Mouse (Mus musculus) olfactory bulb, adult 2 months (tissue): ENCODE results near the gene Khnyn. TPM values are rescaled to one million over a fixed set of nuclear protein-coding genes. Genes with fewer than 3 reads are reported as not detected.

Experiments used
- H3K27ac ChIP-seq: fragments of 200-500 bp; 2 replicates; pipeline ENCODE4 v1.5.1; 2012; ENCODE audit warnings: low read depth, low read length; ENCODE audit not compliant: insufficient read depth
- H3K4me1 ChIP-seq: fragments of 200-500 bp; 2 replicates; pipeline ENCODE4 v1.6.1; 2012; ENCODE audit warnings: low read length; ENCODE audit not compliant: control insufficient read depth, insufficient read depth
- H3K4me3 ChIP-seq: fragments of 200-500 bp; 2 replicates; pipeline ENCODE4 v1.5.1; 2012; ENCODE audit warnings: mild to moderate bottlenecking, low read depth, low read length, moderate library complexity; ENCODE audit not compliant: insufficient read depth
- CTCF ChIP-seq: fragments of 200-500 bp; IDR thresholded peaks from 2 replicates; pipeline ENCODE4 v1.5.1; 2012; ENCODE audit warnings: low read depth, mild to moderate bottlenecking, low read length, moderate library complexity; ENCODE audit not compliant: insufficient read depth
- POLR2A ChIP-seq: fragments of 200-500 bp; IDR thresholded peaks from 2 replicates; pipeline ENCODE4 v1.6.1; 2012; ENCODE audit warnings: mild to moderate bottlenecking, low read depth, low read length, moderate library complexity; ENCODE audit not compliant: insufficient read depth
- WGBS: fragments of 180-500 bp; shearing (Covaris S2); methylation state at CpG from one replicate; pipeline ENCODE4 v1.1.7; 2018; 5-methylcytosine and 5-hydroxymethylcytosine counted together
- polyA plus RNA-seq: library from polyadenylated mRNA; stranded (reverse); fragments of >200 nt; gene quantifications from 2 replicates; pipeline ENCODE4 v1.2.4, GENCODE M21; 2012; ENCODE audit warnings: low replicate concordance; ENCODE audit not compliant: missing spikeins, insufficient read depth, insufficient read length

Khnyn gene
- polyA plus RNA-seq, 1 experiment, result not detected

DNA sequence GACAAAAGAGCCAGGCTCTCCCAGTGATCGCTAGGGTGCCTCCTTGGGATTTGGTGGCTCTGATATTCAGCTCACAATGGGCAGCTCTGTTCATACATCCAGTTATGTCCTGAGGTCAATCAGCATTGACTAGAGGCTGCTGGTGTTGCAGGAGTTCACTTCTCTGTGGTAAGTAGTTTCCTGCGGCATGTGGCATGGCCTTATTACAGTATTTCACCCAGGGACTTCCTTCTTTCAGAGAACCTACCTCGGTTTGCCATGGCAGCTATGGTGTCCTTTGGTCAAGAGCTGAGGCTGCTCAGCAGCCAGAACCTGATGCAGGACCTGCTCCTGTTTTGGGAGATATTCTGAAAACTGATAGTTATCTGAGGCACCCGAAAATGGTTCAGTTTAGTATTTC, 42.1 kb downstream of the Khnyn start:
- H3K27ac ChIP-seq, result no peak overlapping the region
- H3K4me1 ChIP-seq, result no peaks in the 10 kb centered on the region
- TF ChIP-seq CTCF (no peak), POLR2A (no peak)
- WGBS, result 83% methylated on average over 4 of the region's 4 CpGs
- no peak overlapping the region for H3K4me3 ChIP-seq

DNA sequence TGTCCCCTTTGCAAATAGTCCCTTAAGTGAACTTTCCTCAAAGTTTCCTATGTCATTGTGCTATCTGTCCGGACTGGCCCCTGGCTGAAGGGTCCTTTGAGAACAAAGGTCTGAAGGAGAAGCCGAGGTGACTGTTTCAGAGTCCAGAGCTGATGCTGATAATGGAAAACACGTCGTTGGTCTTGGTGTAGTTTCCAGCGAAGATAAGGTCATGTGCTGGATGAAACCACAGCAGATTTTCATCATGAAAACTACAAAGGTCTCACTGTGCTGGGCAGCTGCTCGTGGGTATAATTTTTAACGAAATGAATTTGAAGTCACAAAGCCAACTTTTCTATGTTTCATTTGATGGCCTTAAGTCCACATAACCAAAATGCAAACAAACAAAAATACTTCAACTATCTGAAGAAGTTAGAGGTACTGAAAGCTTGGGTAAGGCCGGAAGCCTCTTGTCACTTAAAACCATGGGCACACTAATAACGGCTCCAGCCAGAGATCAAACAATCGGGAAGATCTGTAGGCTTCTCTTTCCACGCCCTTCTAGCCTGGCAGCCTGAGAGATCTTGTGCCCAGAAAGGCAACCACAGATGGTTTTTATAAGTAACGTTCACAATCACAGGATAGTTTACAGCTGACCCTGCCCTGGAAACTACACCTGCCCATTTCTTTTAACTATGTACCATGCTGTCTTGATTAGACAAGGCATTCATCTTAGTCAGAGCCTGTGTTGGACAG, 44.7 kb downstream of the Khnyn start:
- Histone ChIP-seq H3K4me1 (no peaks in the 10 kb centered on the region), H3K4me3 (no peak overlapping the region), H3K27ac (no peak overlapping the region)
- WGBS, result 83% methylated on average over 12 of the region's 12 CpGs
- no peak for TF ChIP-seq CTCF
- TF ChIP-seq POLR2A, result no peak

DNA sequence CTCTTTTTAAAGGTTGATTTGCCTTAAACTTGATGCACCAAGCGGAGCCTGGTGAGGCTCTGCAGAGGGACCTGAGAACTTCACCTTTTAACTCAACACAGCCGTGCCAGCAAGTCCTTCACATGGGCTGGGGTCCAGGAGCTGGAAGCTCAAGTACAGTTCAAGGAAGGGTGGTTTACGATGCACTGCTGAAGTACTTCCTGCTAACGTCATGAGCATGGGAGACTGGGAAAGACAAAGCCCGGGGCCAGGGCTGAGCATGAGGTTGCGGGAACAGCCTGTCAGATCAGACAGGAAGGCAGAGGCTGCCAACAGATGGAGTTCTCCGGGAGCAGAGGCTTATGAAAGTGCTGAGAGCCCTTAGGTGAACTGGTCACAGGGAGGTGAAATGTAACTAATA, 48.8 kb downstream of the Khnyn start:
- no peak for TF ChIP-seq POLR2A
- TF ChIP-seq CTCF, result no peak
- 49% methylated on average over 7 of the region's 7 CpGs for WGBS
- Histone ChIP-seq H3K4me1 (no peaks in the 10 kb centered on the region), H3K27ac (no peak overlapping the region), H3K4me3 (no peak overlapping the region)

DNA sequence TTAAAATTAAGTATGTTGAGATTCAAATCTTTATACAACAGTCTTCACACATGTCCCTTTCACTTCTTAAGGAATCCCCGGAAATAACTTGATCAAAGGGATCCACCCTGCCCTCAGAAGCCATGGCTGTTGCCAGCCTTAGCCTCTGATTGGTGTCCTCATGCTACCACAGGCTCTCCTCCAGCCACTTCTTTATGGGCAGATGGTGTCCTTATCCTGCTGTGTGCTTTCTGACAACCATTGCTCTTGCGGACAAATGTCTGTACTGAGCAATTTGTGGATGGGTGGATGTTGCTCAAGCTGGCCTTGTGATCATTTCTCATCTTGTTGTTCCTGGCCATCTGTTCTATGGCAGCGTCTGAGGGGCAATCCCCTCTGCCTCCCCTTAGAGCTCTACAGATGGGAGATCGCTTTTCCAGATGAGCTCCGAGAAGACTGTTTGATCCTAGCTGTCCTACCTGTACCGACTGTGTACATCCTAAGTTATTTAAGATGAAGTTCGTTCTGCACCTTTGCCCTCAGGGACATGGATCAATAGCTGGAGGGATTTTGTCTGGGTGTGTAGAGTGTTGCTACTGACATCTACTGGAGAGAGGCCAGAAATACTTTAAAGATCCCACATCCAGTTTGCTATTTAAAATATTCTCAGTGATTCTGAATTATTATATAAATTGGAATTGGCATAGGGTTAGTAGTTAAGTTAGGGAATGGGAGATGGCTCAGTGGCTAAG, 55.5 kb downstream of the Khnyn start:
- H3K27ac ChIP-seq, result no peak overlapping the region
- WGBS, result 64% methylated on average over 7 of the region's 7 CpGs
- H3K4me1 ChIP-seq, result no peaks in the 10 kb centered on the region
- no peak for TF ChIP-seq POLR2A
- no peak for TF ChIP-seq CTCF
- H3K4me3 ChIP-seq, result no peak overlapping the region

DNA sequence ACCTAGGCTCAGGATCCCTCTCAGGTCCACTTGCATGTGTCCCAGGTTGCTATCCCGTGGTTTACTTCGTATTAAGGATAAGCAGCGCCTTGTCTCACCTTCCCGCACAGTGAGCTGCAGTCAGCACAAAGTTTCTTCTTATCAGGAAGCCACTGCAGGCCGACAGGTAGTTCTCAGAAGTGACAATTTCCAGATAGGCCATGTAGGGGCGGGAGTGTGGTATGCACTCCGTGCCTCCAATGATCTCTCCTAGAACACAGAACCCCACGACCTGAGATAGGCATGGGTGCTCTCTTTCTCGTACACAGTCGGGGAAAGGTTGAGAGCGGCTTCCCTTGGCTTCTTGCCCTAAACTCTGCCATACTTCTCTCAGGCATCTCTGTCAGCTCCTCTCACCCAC, 58.9 kb downstream of the Khnyn start:
- no peak overlapping the region for H3K4me3 ChIP-seq
- H3K27ac ChIP-seq, result no peak overlapping the region
- H3K4me1 ChIP-seq, result no peaks in the 10 kb centered on the region
- WGBS, result 94% methylated on average over 11 of the region's 11 CpGs
- TF ChIP-seq POLR2A (no peak), CTCF (no peak)

DNA sequence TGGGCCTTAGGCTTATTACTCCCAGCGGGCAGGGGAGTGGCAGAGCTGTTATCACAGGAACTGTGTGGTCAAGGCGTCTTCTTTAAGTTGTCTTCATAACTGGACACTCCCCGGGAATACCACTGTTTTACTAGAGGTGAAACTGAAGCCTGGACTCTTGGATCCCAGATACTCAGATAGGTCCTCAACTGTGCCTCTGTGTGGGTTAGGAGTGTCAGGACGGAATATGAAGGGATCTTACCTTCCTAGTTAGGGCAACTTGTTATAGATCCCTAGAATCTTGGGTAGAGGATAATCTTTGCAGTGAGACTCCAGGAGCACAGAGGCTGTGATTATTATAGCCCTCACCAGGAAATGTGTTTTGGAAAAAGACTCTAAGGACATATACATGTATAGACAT, 59.8 kb downstream of the Khnyn start, which contains the start of gene Cma1:
Gene Cma1, minus strand, starts transcription at position 101 of the 400 bp plus-strand sequence.
- no peak within 1 kb of the TSS for H3K4me3 ChIP-seq
- 93% methylated on average over 4 of the region's 4 CpGs for WGBS
- TF ChIP-seq POLR2A, result no peak
- no peak for TF ChIP-seq CTCF
- no peak within 1 kb of the TSS for H3K27ac ChIP-seq
- H3K4me1 ChIP-seq, result no peaks in the 10 kb centered on the region

DNA sequence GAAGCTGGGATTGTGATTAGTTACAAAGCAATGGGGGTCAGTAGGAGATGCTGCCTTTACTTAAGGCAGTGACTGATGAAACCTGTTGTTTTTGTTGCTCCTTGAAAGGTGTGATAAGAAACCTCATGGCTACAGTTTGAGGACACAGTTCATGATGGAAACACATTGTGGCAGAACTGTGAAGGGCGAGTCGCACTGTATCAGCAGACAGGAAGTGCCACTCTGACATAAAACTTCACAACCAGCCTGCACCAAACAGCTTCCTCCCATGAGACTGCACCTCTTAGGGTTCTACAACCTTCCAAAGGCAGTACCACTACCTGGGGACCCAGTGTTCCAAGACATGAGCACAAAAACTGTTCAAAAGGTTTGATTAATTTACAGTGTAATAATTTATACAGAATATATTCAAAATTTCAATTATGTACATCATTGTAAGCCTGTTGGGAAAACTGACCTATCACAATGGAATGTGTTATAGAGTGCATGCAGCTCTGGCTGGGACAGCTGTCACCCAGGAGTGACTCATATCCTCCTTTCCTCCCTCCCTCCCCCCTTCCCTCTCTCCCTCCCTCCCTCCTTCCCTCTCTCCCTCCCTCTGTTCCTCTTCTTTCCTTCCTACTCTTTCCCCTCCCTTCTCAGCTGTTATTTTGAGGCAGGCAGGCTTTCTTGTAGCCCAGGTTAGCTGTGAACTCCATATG, 61.7 kb downstream of the Khnyn start:
- TF ChIP-seq POLR2A (no peak), CTCF (no peak)
- H3K4me1 ChIP-seq, result no peaks in the 10 kb centered on the region
- no peak overlapping the region for H3K4me3 ChIP-seq
- no peak overlapping the region for H3K27ac ChIP-seq
- 87% methylated on average over 2 of the region's 2 CpGs for whole genome bisulfite sequencing

Other genes with a start within 250 kb of the Khnyn start
- gene Ipo4, start 249.0 kb upstream of the Khnyn start, polyA plus RNA-seq, result not detected in 2 replicates
- not detected in 2 replicates for gene Gm49378, start 247.1 kb upstream of the Khnyn start, polyA plus RNA-seq
- not detected in 2 replicates for gene Tm9sf1, start 241.1 kb upstream of the Khnyn start, polyA plus RNA-seq
- not detected in 2 replicates for gene Tssk4, start 234.8 kb upstream of the Khnyn start, polyA plus RNA-seq
- not detected in 2 replicates for gene Mdp1, start 224.4 kb upstream of the Khnyn start, polyA plus RNA-seq
- not detected in 2 replicates for gene Gmpr2, start 213.0 kb upstream of the Khnyn start, polyA plus RNA-seq
- not detected in 2 replicates for gene Nedd8, start 212.8 kb upstream of the Khnyn start, polyA plus RNA-seq
- not detected in 2 replicates for gene Tinf2, start 203.1 kb upstream of the Khnyn start, polyA plus RNA-seq
- not detected in 2 replicates for gene Tgm1, start 171.0 kb upstream of the Khnyn start, polyA plus RNA-seq
- not detected in 2 replicates for gene Rabggta, start 162.7 kb upstream of the Khnyn start, polyA plus RNA-seq
- not detected in 2 replicates for gene Dhrs1, start 139.3 kb upstream of the Khnyn start, polyA plus RNA-seq
- gene Nop9, start 139.3 kb upstream of the Khnyn start, polyA plus RNA-seq, result not detected in 2 replicates
- not detected in 2 replicates for gene Cideb, start 126.5 kb upstream of the Khnyn start, polyA plus RNA-seq
- not detected in 2 replicates for gene Ltb4r2, start 123.5 kb upstream of the Khnyn start, polyA plus RNA-seq
- not detected in 2 replicates for gene Ltb4r1, start 119.0 kb upstream of the Khnyn start, polyA plus RNA-seq
- not detected in 2 replicates for gene Adcy4, start 100.9 kb upstream of the Khnyn start, polyA plus RNA-seq
- not detected in 2 replicates for gene Ripk3, start 96.1 kb upstream of the Khnyn start, polyA plus RNA-seq
- gene Nfatc4, start 61.8 kb upstream of the Khnyn start, polyA plus RNA-seq, result not detected in 2 replicates
- gene Nynrin, start 30.9 kb upstream of the Khnyn start, polyA plus RNA-seq, result not detected in 2 replicates
- not detected in 2 replicates for gene Cbln3, start 555 bp upstream of the Khnyn start, polyA plus RNA-seq
- gene Sdr39u1, start 15.3 kb downstream of the Khnyn start, polyA plus RNA-seq, result not detected in 2 replicates
- gene Cma1, start 59.7 kb downstream of the Khnyn start, polyA plus RNA-seq, result not detected in 2 replicates
- not detected in 2 replicates for gene Cma2, start 66.0 kb downstream of the Khnyn start, polyA plus RNA-seq
- gene Mcpt1, start 133.0 kb downstream of the Khnyn start, polyA plus RNA-seq, result not detected in 2 replicates
- gene Mcpt9, start 145.5 kb downstream of the Khnyn start, polyA plus RNA-seq, result not detected in 2 replicates
- not detected in 2 replicates for gene Mcpt2, start 157.1 kb downstream of the Khnyn start, polyA plus RNA-seq
- gene Mcpt4, start 177.4 kb downstream of the Khnyn start, polyA plus RNA-seq, result not detected in 2 replicates
- not detected in 2 replicates for gene Mcpt8, start 200.3 kb downstream of the Khnyn start, polyA plus RNA-seq
- gene Ctsg, start 217.6 kb downstream of the Khnyn start, polyA plus RNA-seq, result not detected in 2 replicates
- gene Gzme, start 235.7 kb downstream of the Khnyn start, polyA plus RNA-seq, result not detected in 2 replicates
- not detected in 2 replicates for gene Gzmd, start 247.7 kb downstream of the Khnyn start, polyA plus RNA-seq